In genomic region chr16:56027854-56028629, GRCm38 (mm10) we compare ENCODE assay signal across 8 mouse cellular contexts. TPM values are rescaled to one million over a fixed set of nuclear protein-coding genes. Genes with fewer than 3 reads are reported as not detected.
DNase-seq lines count a peak whose midpoint lies in the region; ATAC-seq and TF ChIP-seq lines count a peak whose summit lies in the region.

No protein-coding gene starts in this region.

- peak overlapping the region; percentile 79 for H3K4me2 ChIP-seq in heart, embryonic 13.5 days
- H3K4me2 ChIP-seq in hindbrain, embryonic 13.5 days, result peak overlapping the region; percentile 80
- H3K4me2 ChIP-seq in midbrain, embryonic 11.5 days, result peak overlapping the region; percentile 72

- ATAC-seq in heart, embryonic 13.5 days (ENCODE audit: extremely low read depth, insufficient number of reproducible peaks, low FRiP score, low TSS enrichment), result no peak
- ATAC-seq in hindbrain, embryonic 13.5 days (ENCODE audit: low FRiP score), result no peak
- ATAC-seq in midbrain, embryonic 11.5 days (ENCODE audit: low FRiP score), result no peak

- DNase-seq in heart, adult 9 months (ENCODE audit: low spot score in 2 of 2), result no peak
- no peak for DNase-seq in midbrain, embryonic 11.5 days (ENCODE audit: low spot score, missing footprints)
- no peak for DNase-seq in cerebellum, postnatal 14 days
- no peak for DNase-seq in right cerebral cortex, adult 2 months (ENCODE audit: low spot score in 2 of 2)
- no peak for DNase-seq in urinary bladder, adult 2 months (ENCODE audit: low spot score)

- no peaks in the 10 kb centered on the region for H3K27me3 ChIP-seq in heart, embryonic 13.5 days (replicated peaks)
- no peaks in the 10 kb centered on the region for H3K27me3 ChIP-seq in hindbrain, embryonic 13.5 days
- no peaks in the 10 kb centered on the region for H3K27me3 ChIP-seq in midbrain, embryonic 11.5 days (ENCODE audit: control insufficient read depth, insufficient read depth, low read length)

- H3K9me3 ChIP-seq in heart, embryonic 13.5 days, result no peaks in the 10 kb centered on the region
- H3K9me3 ChIP-seq in hindbrain, embryonic 13.5 days, result no peaks in the 10 kb centered on the region
- H3K9me3 ChIP-seq in midbrain, embryonic 11.5 days (ENCODE audit: control insufficient read depth, low read length), result no peaks in the 10 kb centered on the region

- H3K4me3 ChIP-seq in heart, embryonic 13.5 days, result peak overlapping the region; percentile 95
- peak overlapping the region; percentile 10 for H3K4me3 ChIP-seq in bone marrow, adult 2 months (replicated peaks; ENCODE audit: control insufficient read depth, low read depth, low read length)
- H3K4me3 ChIP-seq in hindbrain, embryonic 13.5 days, result peak overlapping the region; percentile 87
- peak overlapping the region; percentile 98 for H3K4me3 ChIP-seq in midbrain, embryonic 11.5 days (ENCODE audit: low read depth, low read length)

- TF ChIP-seq CTCF in bone marrow, adult 2 months (IDR thresholded peaks at IDR 0.05; ENCODE audit: control insufficient read depth, insufficient read depth, low read length), result no peak

- no peak overlapping the region for H3K27ac ChIP-seq in heart, embryonic 13.5 days (replicated peaks)
- no peak overlapping the region for H3K27ac ChIP-seq in bone marrow, adult 2 months (ENCODE audit: control insufficient read depth, insufficient read depth, low read depth, low read length, poor library complexity)
- H3K27ac ChIP-seq in hindbrain, embryonic 13.5 days, result peak overlapping the region; percentile 96; the same call in 1 of the 2 replicates
- H3K27ac ChIP-seq in midbrain, embryonic 11.5 days (ENCODE audit: low read depth, low read length), result no peak overlapping the region

- no peak for TF ChIP-seq POLR2A in bone marrow, adult 2 months (IDR thresholded peaks at IDR 0.05; ENCODE audit: borderline replicate concordance, control insufficient read depth, low read depth, low read length)

- peak overlapping the region; percentile 98 for H3K9ac ChIP-seq in heart, embryonic 13.5 days
- peak overlapping the region; percentile 98 for H3K9ac ChIP-seq in hindbrain, embryonic 13.5 days
- H3K9ac ChIP-seq in midbrain, embryonic 11.5 days (ENCODE audit: low read length), result peak overlapping the region; percentile 97

- WGBS in heart, embryonic 13.5 days, result 36% methylated on average over 12 of the region's 12 CpGs
- 38% methylated on average over 12 of the region's 12 CpGs for WGBS in bone marrow, adult 2 months
- 54% methylated on average over 12 of the region's 12 CpGs for WGBS in hindbrain, embryonic 13.5 days
- 56% methylated on average over 12 of the region's 12 CpGs for WGBS in midbrain, embryonic 11.5 days

- H3K4me1 ChIP-seq in heart, embryonic 13.5 days, result peaks cover 35% of the 10 kb centered on the region
- H3K4me1 ChIP-seq in bone marrow, adult 2 months (ENCODE audit: control insufficient read depth, insufficient read depth, low read length), result no peaks in the 10 kb centered on the region
- peaks cover 33% of the 10 kb centered on the region for H3K4me1 ChIP-seq in hindbrain, embryonic 13.5 days (replicated peaks)
- peaks cover 15% of the 10 kb centered on the region for H3K4me1 ChIP-seq in midbrain, embryonic 11.5 days (ENCODE audit: control insufficient read depth, insufficient read depth, low read length)

- peaks cover 35% of the 10 kb centered on the region for H3K36me3 ChIP-seq in heart, embryonic 13.5 days
- peaks cover 25% of the 10 kb centered on the region for H3K36me3 ChIP-seq in hindbrain, embryonic 13.5 days
- H3K36me3 ChIP-seq in midbrain, embryonic 11.5 days (ENCODE audit: control insufficient read depth, insufficient read depth, low read length), result peaks cover 3% of the 10 kb centered on the region; the same call in 1 of the 2 replicates

RNA-seq across cellular contexts. Expression of gene Pcnp, which starts 1.5 kb away (rescaled TPM):
- 144 and 158 TPM in 2 replicates for polyA plus RNA-seq in heart, embryonic 13.5 days (2015; fragmentation: Nextera tagmentation; extraction: Ambion mirVana)
- polyA plus RNA-seq in bone marrow, adult 2 months (2011; ENCODE audit: insufficient read depth, insufficient read length, low replicate concordance, missing spikeins), result 71.5 and 97.1 TPM in 2 replicates
- 252 and 255 TPM in 2 replicates for polyA plus RNA-seq in hindbrain, embryonic 13.5 days (2015; fragmentation: Nextera tagmentation; extraction: Ambion mirVana)
- polyA plus RNA-seq in midbrain, embryonic 11.5 days (2014; fragmentation: Nextera tagmentation; extraction: Ambion mirVana), result 384 and 403 TPM in 2 replicates
- polyA plus RNA-seq in urinary bladder, adult 2 months (2012; rRNA removed), result 79.2 and 94.9 TPM in 2 replicates

RNA-seq across cellular contexts. Expression of gene Trmt10c, which starts 9.6 kb away (rescaled TPM):
- 18.2 and 18.8 TPM in 2 replicates for polyA plus RNA-seq in heart, embryonic 13.5 days (2015; fragmentation: Nextera tagmentation; extraction: Ambion mirVana)
- polyA plus RNA-seq in bone marrow, adult 2 months (2011; ENCODE audit: insufficient read depth, insufficient read length, low replicate concordance, missing spikeins), result 7.1 and 8.5 TPM in 2 replicates
- polyA plus RNA-seq in hindbrain, embryonic 13.5 days (2015; fragmentation: Nextera tagmentation; extraction: Ambion mirVana), result 20.4 and 22.3 TPM in 2 replicates
- polyA plus RNA-seq in midbrain, embryonic 11.5 days (2014; fragmentation: Nextera tagmentation; extraction: Ambion mirVana), result 31.3 and 33.3 TPM in 2 replicates
- 8.6 and 9.1 TPM in 2 replicates for polyA plus RNA-seq in urinary bladder, adult 2 months (2012; rRNA removed)

RNA-seq across cellular contexts. Expression of gene Senp7, which starts 20.1 kb away (rescaled TPM):
- polyA plus RNA-seq in heart, embryonic 13.5 days (2015; fragmentation: Nextera tagmentation; extraction: Ambion mirVana), result 18.9 and 19.0 TPM in 2 replicates
- 21.4 and 32.6 TPM in 2 replicates for polyA plus RNA-seq in bone marrow, adult 2 months (2011; ENCODE audit: insufficient read depth, insufficient read length, low replicate concordance, missing spikeins)
- polyA plus RNA-seq in hindbrain, embryonic 13.5 days (2015; fragmentation: Nextera tagmentation; extraction: Ambion mirVana), result 64.5 and 64.6 TPM in 2 replicates
- polyA plus RNA-seq in midbrain, embryonic 11.5 days (2014; fragmentation: Nextera tagmentation; extraction: Ambion mirVana), result 37.4 and 42.8 TPM in 2 replicates
- polyA plus RNA-seq in urinary bladder, adult 2 months (2012; rRNA removed), result 11.7 and 12.8 TPM in 2 replicates

RNA-seq across cellular contexts. Expression of gene Zbtb11, which starts 54.4 kb away (rescaled TPM):
- 10.7 and 11.3 TPM in 2 replicates for polyA plus RNA-seq in heart, embryonic 13.5 days (2015; fragmentation: Nextera tagmentation; extraction: Ambion mirVana)
- polyA plus RNA-seq in bone marrow, adult 2 months (2011; ENCODE audit: insufficient read depth, insufficient read length, low replicate concordance, missing spikeins), result 5.9 and 8.9 TPM in 2 replicates
- 21.5 and 22.3 TPM in 2 replicates for polyA plus RNA-seq in hindbrain, embryonic 13.5 days (2015; fragmentation: Nextera tagmentation; extraction: Ambion mirVana)
- 15.9 TPM in 2 replicates for polyA plus RNA-seq in midbrain, embryonic 11.5 days (2014; fragmentation: Nextera tagmentation; extraction: Ambion mirVana)
- 11.7 and 11.8 TPM in 2 replicates for polyA plus RNA-seq in urinary bladder, adult 2 months (2012; rRNA removed)

Comparison
In these comparisons a context has a peak if more than half of its experiments do, and no peak if none do; other contexts are left out.
1. H3K4me3 ChIP-seq: peak in every context shown above with its lines; median percentile 98 in midbrain, embryonic 11.5 days; 95 in heart, embryonic 13.5 days; 87 in hindbrain, embryonic 13.5 days; 10 in bone marrow, adult 2 months.